Mouse (Mus musculus): ENCODE results near the gene Orai3. TPM values are rescaled to one million over a fixed set of nuclear protein-coding genes. Genes with fewer than 3 reads are reported as not detected.

Orai3 gene
- polyA plus RNA-seq, 1 experiment from 2014 or later, result 6.1 TPM

- Histone ChIP-seq H3K27me3 (no peaks in the 10 kb centered on the region), H3K9me3 (no peaks in the 10 kb centered on the region), H3K9ac (replicated peaks) (peak overlapping the region; percentile 97), H3K4me3 (replicated peaks) (peak overlapping the region; percentile 98), H3K4me2 (replicated peaks) (peak overlapping the region; percentile 91), H3K27ac (peak overlapping the region; percentile 19; the same call in 1 of the 2 replicates), H3K36me3 (peaks cover 55% of the 10 kb centered on the region), H3K4me1 (replicated peaks) (peaks cover 37% of the 10 kb centered on the region)
- WGBS, result 95% methylated on average over 28 of the region's 28 CpGs
- ATAC-seq, result no peak
These were observed 21.4 kb upstream of the Orai3 start for GRCm38 (mm10) chr7:127748235-127748560.

GRCm38 (mm10) chr7:127750131-127751127 lies 19.2 kb upstream of the Orai3 start:
- Histone ChIP-seq H3K36me3 (peaks cover 77% of the 10 kb centered on the region), H3K4me2 (replicated peaks) (no peak overlapping the region), H3K9ac (replicated peaks) (no peak overlapping the region), H3K4me3 (replicated peaks) (no peak overlapping the region), H3K27me3 (no peaks in the 10 kb centered on the region), H3K4me1 (replicated peaks) (peaks cover 47% of the 10 kb centered on the region), H3K9me3 (no peaks in the 10 kb centered on the region), H3K27ac (no peak overlapping the region)
- WGBS, result 84% methylated on average over 19 of the region's 19 CpGs
- no peak for ATAC-seq

- WGBS, result 95% methylated on average over 5 of the region's 5 CpGs
- ATAC-seq, result no peak
- Histone ChIP-seq H3K9me3 (no peaks in the 10 kb centered on the region), H3K4me1 (replicated peaks) (peaks cover 59% of the 10 kb centered on the region), H3K36me3 (peaks cover 89% of the 10 kb centered on the region), H3K9ac (replicated peaks) (no peak overlapping the region), H3K27me3 (no peaks in the 10 kb centered on the region), H3K4me2 (replicated peaks) (no peak overlapping the region), H3K27ac (no peak overlapping the region), H3K4me3 (replicated peaks) (no peak overlapping the region)
These were observed 18.0 kb upstream of the Orai3 start for GRCm38 (mm10) chr7:127751619-127752018.

GRCm38 (mm10) chr7:127752069-127752468 lies 17.5 kb upstream of the Orai3 start:
- Histone ChIP-seq H3K4me3 (replicated peaks) (no peak overlapping the region), H3K9ac (replicated peaks) (no peak overlapping the region; the same call in 1 of the 2 replicates), H3K4me2 (replicated peaks) (no peak overlapping the region), H3K27ac (no peak overlapping the region), H3K36me3 (peaks cover 93% of the 10 kb centered on the region), H3K9me3 (no peaks in the 10 kb centered on the region), H3K27me3 (no peaks in the 10 kb centered on the region), H3K4me1 (replicated peaks) (peaks cover 61% of the 10 kb centered on the region)
- 94% methylated on average over 27 of the region's 27 CpGs for WGBS
- ATAC-seq, result no peak

- Histone ChIP-seq H3K4me2 (replicated peaks) (no peak overlapping the region), H3K4me1 (replicated peaks) (peaks cover 55% of the 10 kb centered on the region), H3K27me3 (no peaks in the 10 kb centered on the region)
These were observed 16.5 kb upstream of the Orai3 start for GRCm38 (mm10) chr7:127753158-127753557.

GRCm38 (mm10) chr7:127753741-127754140 lies 15.9 kb upstream of the Orai3 start:
- H3K27me3 ChIP-seq, result no peaks in the 10 kb centered on the region
- no peak for ATAC-seq
- H3K9me3 ChIP-seq, result no peaks in the 10 kb centered on the region
- no peak overlapping the region for H3K4me2 ChIP-seq (replicated peaks)
- H3K36me3 ChIP-seq, result peaks cover 100% of the 10 kb centered on the region
- H3K27ac ChIP-seq, result no peak overlapping the region
- no peak overlapping the region for H3K4me3 ChIP-seq (replicated peaks)
- no peak overlapping the region for H3K9ac ChIP-seq (replicated peaks)
- WGBS, result 92% methylated on average over 7 of the region's 7 CpGs
- H3K4me1 ChIP-seq (replicated peaks), result peaks cover 49% of the 10 kb centered on the region

More at GRCm38 (mm10) chr7:127753158-127753557, 16.5 kb upstream of the Orai3 start:
- H3K9me3 ChIP-seq, result no peaks in the 10 kb centered on the region
- H3K36me3 ChIP-seq, result peaks cover 100% of the 10 kb centered on the region
- H3K9ac ChIP-seq (replicated peaks), result no peak overlapping the region
- H3K27ac ChIP-seq, result no peak overlapping the region
- 81% methylated on average over 5 of the region's 5 CpGs for WGBS
- ATAC-seq, result no peak
- no peak overlapping the region for H3K4me3 ChIP-seq (replicated peaks)

- WGBS, result 80% methylated on average over 6 of the region's 6 CpGs
These were observed 9.9 kb upstream of the Orai3 start for GRCm38 (mm10) chr7:127759716-127760115.

GRCm38 (mm10) chr7:127760478-127760877 lies 9.1 kb upstream of the Orai3 start:
- H3K4me1 ChIP-seq (replicated peaks), result peaks cover 21% of the 10 kb centered on the region
- H3K27me3 ChIP-seq, result no peaks in the 10 kb centered on the region
- no peak overlapping the region for H3K4me3 ChIP-seq (replicated peaks)
- no peaks in the 10 kb centered on the region for H3K9me3 ChIP-seq
- no peak overlapping the region for H3K4me2 ChIP-seq (replicated peaks)
- no peak for ATAC-seq
- H3K27ac ChIP-seq, result no peak overlapping the region
- no peak overlapping the region for H3K9ac ChIP-seq (replicated peaks)
- 83% methylated on average over 3 of the region's 3 CpGs for WGBS
- peaks cover 86% of the 10 kb centered on the region for H3K36me3 ChIP-seq

More at GRCm38 (mm10) chr7:127759716-127760115, 9.9 kb upstream of the Orai3 start:
- Histone ChIP-seq H3K9me3 (no peaks in the 10 kb centered on the region), H3K4me1 (replicated peaks) (peaks cover 25% of the 10 kb centered on the region), H3K36me3 (peaks cover 86% of the 10 kb centered on the region), H3K27ac (no peak overlapping the region), H3K27me3 (no peaks in the 10 kb centered on the region), H3K4me3 (replicated peaks) (no peak overlapping the region), H3K9ac (replicated peaks) (no peak overlapping the region), H3K4me2 (replicated peaks) (no peak overlapping the region)
- ATAC-seq, result no peak

- Histone ChIP-seq H3K27me3 (no peaks in the 10 kb centered on the region), H3K36me3 (peaks cover 86% of the 10 kb centered on the region), H3K9ac (replicated peaks) (no peak overlapping the region), H3K27ac (no peak overlapping the region), H3K9me3 (no peaks in the 10 kb centered on the region), H3K4me2 (replicated peaks) (no peak overlapping the region), H3K4me3 (replicated peaks) (no peak overlapping the region), H3K4me1 (replicated peaks) (peaks cover 15% of the 10 kb centered on the region)
- 49% methylated on average over 7 of the region's 7 CpGs for WGBS
- ATAC-seq, result no peak
These were observed 8.6 kb upstream of the Orai3 start for GRCm38 (mm10) chr7:127761026-127761425.

GRCm38 (mm10) chr7:127763642-127764041 lies 6.0 kb upstream of the Orai3 start:
- Histone ChIP-seq H3K27me3 (no peaks in the 10 kb centered on the region), H3K4me1 (replicated peaks) (peaks cover 11% of the 10 kb centered on the region), H3K9me3 (no peaks in the 10 kb centered on the region), H3K9ac (replicated peaks) (no peak overlapping the region), H3K4me3 (replicated peaks) (no peak overlapping the region), H3K27ac (no peak overlapping the region), H3K36me3 (peaks cover 85% of the 10 kb centered on the region), H3K4me2 (replicated peaks) (no peak overlapping the region)
- ATAC-seq, result no peak
- WGBS, result 94% methylated on average over 4 of the region's 4 CpGs

GRCm38 (mm10) chr7:127765756-127766155 lies 3.9 kb upstream of the Orai3 start:
- no peaks in the 10 kb centered on the region for H3K27me3 ChIP-seq
- no peak overlapping the region for H3K9ac ChIP-seq (replicated peaks)
- 93% methylated on average over 2 of the region's 2 CpGs for WGBS
- H3K4me1 ChIP-seq (replicated peaks), result peaks cover 29% of the 10 kb centered on the region
- no peak for ATAC-seq
- no peaks in the 10 kb centered on the region for H3K9me3 ChIP-seq
- no peak overlapping the region for H3K27ac ChIP-seq
- H3K4me3 ChIP-seq (replicated peaks), result no peak overlapping the region
- H3K4me2 ChIP-seq (replicated peaks), result no peak overlapping the region
- H3K36me3 ChIP-seq, result peaks cover 73% of the 10 kb centered on the region

- no peak overlapping the region for H3K9ac ChIP-seq (replicated peaks)
- H3K36me3 ChIP-seq, result peaks cover 62% of the 10 kb centered on the region
- 88% methylated on average over 17 of the region's 17 CpGs for WGBS
- no peak overlapping the region for H3K4me3 ChIP-seq (replicated peaks)
- peaks cover 31% of the 10 kb centered on the region for H3K4me1 ChIP-seq (replicated peaks)
- H3K27me3 ChIP-seq, result no peaks in the 10 kb centered on the region
- no peak overlapping the region for H3K4me2 ChIP-seq (replicated peaks)
- H3K27ac ChIP-seq, result no peak overlapping the region
- no peaks in the 10 kb centered on the region for H3K9me3 ChIP-seq
- no peak for ATAC-seq
These were observed 2.6 kb upstream of the Orai3 start for GRCm38 (mm10) chr7:127766851-127767609.
